Mouse (Mus musculus) cerebellum, adult 2 months (tissue): Measurements from ENCODE around the gene Myl4. TPM values are rescaled to one million over a fixed set of nuclear protein-coding genes. Genes with fewer than 3 reads are reported as not detected.

Experiments
- DNase-seq, 2 experiments: peaks; one replicate each; pipeline ENCODE4 v3.0.0; 2021
- H3K27ac ChIP-seq: fragments of 200-500 bp; 2 replicates; pipeline ENCODE4 v1.5.1; 2012; ENCODE audit warnings: low read length, control low read depth, inconsistent platforms; ENCODE audit not compliant: insufficient read depth
- H3K27me3 ChIP-seq: fragments of 200-500 bp; 2 replicates; pipeline ENCODE4 v1.6.1; 2012; ENCODE audit warnings: inconsistent platforms, mild to moderate bottlenecking, low read length, moderate library complexity; ENCODE audit not compliant: control insufficient read depth, insufficient read depth
- H3K4me1 ChIP-seq: fragments of 200-500 bp; 2 replicates; pipeline ENCODE4 v1.6.1; 2011; ENCODE audit warnings: low read length; ENCODE audit not compliant: control insufficient read depth, insufficient read depth
- H3K4me3 ChIP-seq: fragments of 200-500 bp; replicated peaks from 2 replicates; pipeline ENCODE3; 2011; ENCODE audit warnings: mild to moderate bottlenecking, low read depth, low read length, control low read depth; ENCODE audit not compliant: insufficient read depth
- CTCF ChIP-seq: fragments of 200-500 bp; IDR thresholded peaks from 2 replicates; pipeline ENCODE4 v1.5.1; 2011; ENCODE audit warnings: low read depth, mild to moderate bottlenecking, control low read depth, low read length, moderate library complexity, borderline replicate concordance; ENCODE audit not compliant: insufficient read depth
- POLR2A ChIP-seq: fragments of 200-500 bp; IDR thresholded peaks from 2 replicates; pipeline ENCODE4 v1.6.1; 2011; ENCODE audit warnings: low read length, control low read depth, borderline replicate concordance; ENCODE audit not compliant: insufficient read depth
- WGBS: fragments of 180-500 bp; shearing (Covaris S2); methylation state at CpG from one replicate; pipeline ENCODE4 v1.1.7; 2018; 5-methylcytosine and 5-hydroxymethylcytosine counted together
- polyA plus RNA-seq: library from polyadenylated mRNA; depleted of rRNA; stranded (reverse); fragments of >200 nt; gene quantifications from 2 replicates; pipeline ENCODE4 v1.2.3, GENCODE M21; 2012

Gene Myl4
- polyA plus RNA-seq, 1 experiment = 2.5 TPM

- H3K27me3 ChIP-seq = no peaks in the 10 kb centered on the region
- peaks cover 4% of the 10 kb centered on the region for H3K4me1 ChIP-seq
- no peak overlapping the region for H3K4me3 ChIP-seq
- TF ChIP-seq CTCF (no peak), POLR2A (no peak)
- H3K27ac ChIP-seq = no peak overlapping the region
- no peak for DNase-seq
- WGBS = 80% methylated on average over 10 of the region's 10 CpGs
Measured at GRCm38 (mm10) chr11:104596365-104596764, 45.9 kb downstream of the Myl4 start.

DNA sequence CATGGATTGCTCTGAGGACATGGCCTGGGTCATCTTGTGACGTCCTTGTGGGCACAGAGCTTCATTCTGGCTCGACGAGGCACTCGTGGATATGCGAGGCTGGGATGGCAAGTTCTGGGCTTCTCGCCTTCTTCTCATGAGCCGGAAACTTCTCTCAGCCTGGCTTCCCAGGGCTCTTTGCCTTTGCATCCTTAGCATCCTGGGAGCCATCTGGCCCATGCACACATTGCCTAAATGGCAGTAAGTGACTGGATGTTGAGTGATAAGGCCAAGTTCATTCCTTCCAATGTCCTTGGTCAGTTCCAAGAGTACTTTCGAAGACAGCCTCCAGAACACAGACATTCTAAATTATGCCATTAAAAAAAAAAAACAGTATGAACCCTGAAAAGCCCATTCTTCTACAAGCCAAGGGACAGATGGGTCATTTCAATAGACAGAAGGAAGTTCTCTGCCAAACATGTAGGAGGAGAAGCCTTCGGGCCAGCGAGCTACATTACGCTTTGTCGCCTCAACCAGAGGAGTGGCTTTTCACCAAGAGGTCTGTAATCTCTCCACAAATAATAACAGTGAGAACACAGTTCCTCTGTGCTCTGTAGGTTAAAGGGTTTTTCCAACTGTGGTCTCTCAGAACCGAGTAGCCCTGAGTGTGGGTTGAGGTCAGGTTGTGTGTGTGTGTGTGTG lies 48.9 kb downstream of the Myl4 start:
- Histone ChIP-seq H3K4me3 (no peak overlapping the region), H3K27ac (no peak overlapping the region), H3K27me3 (no peaks in the 10 kb centered on the region), H3K4me1 (peaks cover 4% of the 10 kb centered on the region)
- TF ChIP-seq CTCF (no peak), POLR2A (no peak)
- peak in 1 of 2 experiments; percentile 55 for DNase-seq
- WGBS = 16% methylated on average over 13 of the region's 13 CpGs

DNA sequence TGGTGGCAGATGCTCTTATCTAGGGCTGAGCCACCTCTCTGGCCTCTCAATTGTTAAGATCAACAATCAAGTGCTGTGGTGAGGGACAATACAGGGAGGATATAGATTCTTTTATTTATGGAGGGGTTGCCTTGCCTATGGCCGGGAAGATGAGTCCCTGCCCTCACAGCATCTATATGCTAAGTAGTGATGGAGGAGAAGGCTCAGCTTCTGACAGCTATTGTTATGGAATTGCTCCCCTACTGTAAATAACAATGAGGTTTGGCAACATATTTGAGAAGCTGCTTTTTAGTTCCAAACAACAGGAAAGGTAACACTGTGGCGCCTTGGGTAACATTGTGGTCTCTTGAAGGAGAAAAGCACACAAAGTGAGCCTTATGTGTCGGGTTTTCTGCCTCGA lies 50.2 kb downstream of the Myl4 start:
- Histone ChIP-seq H3K4me1 (peaks cover 4% of the 10 kb centered on the region), H3K27ac (no peak overlapping the region), H3K27me3 (no peaks in the 10 kb centered on the region), H3K4me3 (no peak overlapping the region)
- no peak for DNase-seq
- TF ChIP-seq CTCF = no peak
- no peak for TF ChIP-seq POLR2A
- WGBS = 72% methylated on average over 4 of the region's 4 CpGs

DNA sequence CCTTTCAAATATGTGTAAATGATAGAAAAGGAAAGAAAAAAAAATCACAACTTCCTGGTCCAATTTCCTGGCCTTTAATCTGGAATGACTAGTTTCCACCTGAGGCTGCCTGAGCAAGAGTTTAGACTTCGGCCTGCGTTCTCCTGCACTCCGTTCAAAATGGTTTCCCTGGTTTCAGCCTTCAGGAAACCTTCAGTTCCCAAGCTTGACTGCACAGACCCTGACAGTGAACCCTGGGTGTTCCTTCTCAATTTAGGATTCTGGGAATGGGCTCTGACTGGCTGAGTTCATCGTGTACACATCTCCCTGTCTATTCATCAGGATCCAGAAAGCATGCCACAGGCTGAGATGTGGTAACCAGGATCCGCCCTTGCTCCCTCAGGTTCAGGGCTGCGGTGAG lies 53.7 kb downstream of the Myl4 start:
- DNase-seq = no peak
- Histone ChIP-seq H3K4me3 (no peak overlapping the region), H3K27me3 (no peaks in the 10 kb centered on the region), H3K4me1 (peaks cover 6% of the 10 kb centered on the region; the same call in 1 of the 2 replicates), H3K27ac (no peak overlapping the region)
- WGBS = 70% methylated on average over 6 of the region's 6 CpGs
- TF ChIP-seq POLR2A (no peak), CTCF (no peak)

GRCm38 (mm10) chr11:104607491-104608245 lies 57.2 kb downstream of the Myl4 start, which contains the start of gene Itgb3:
Itgb3 (plus strand) TSS chr11:104608000.
- 4% methylated on average over 51 of the region's 51 CpGs for WGBS
- DNase-seq = peak; percentile 79 to 80
- Histone ChIP-seq H3K27me3 (no peaks in the 10 kb centered on the region), H3K27ac (no peak within 1 kb of the TSS), H3K4me1 (peaks cover 8% of the 10 kb centered on the region), H3K4me3 (peak within 1 kb of the TSS; percentile 62)
- TF ChIP-seq POLR2A (no peak), CTCF (no peak)

GRCm38 (mm10) chr11:104608249-104608920 lies 57.9 kb downstream of the Myl4 start:
- no peaks in the 10 kb centered on the region for H3K27me3 ChIP-seq
- 14% methylated on average over 23 of the region's 23 CpGs for WGBS
- no peak overlapping the region for H3K27ac ChIP-seq
- DNase-seq = no peak
- no peak for TF ChIP-seq POLR2A
- no peak for TF ChIP-seq CTCF
- H3K4me1 ChIP-seq = peaks cover 8% of the 10 kb centered on the region
- H3K4me3 ChIP-seq = peak overlapping the region; percentile 62

GRCm38 (mm10) chr11:104609033-104609684 lies 58.7 kb downstream of the Myl4 start:
- no peak overlapping the region for H3K4me3 ChIP-seq
- TF ChIP-seq CTCF (no peak), POLR2A (no peak)
- DNase-seq = no peak
- no peak overlapping the region for H3K27ac ChIP-seq
- 96% methylated on average over 6 of the region's 6 CpGs for WGBS
- no peaks in the 10 kb centered on the region for H3K27me3 ChIP-seq
- H3K4me1 ChIP-seq = peaks cover 8% of the 10 kb centered on the region
